Mouse (Mus musculus) neutrophil, adult 65 days (primary cell): ENCODE measurements around the gene Rufy2. TPM values are rescaled to one million over a fixed set of nuclear protein-coding genes. Genes with fewer than 3 reads are reported as not detected.

Experiments
- total RNA-seq: library from RNA; stranded (reverse); gene quantifications from 2 replicates; pipeline ENCODE4 v1.2.4, GENCODE M21; 2023

The Rufy2 gene
- 6.4 and 11.6 TPM in 2 replicates for total RNA-seq

GRCm38 (mm10) chr10:62980039-62980954 is at the start of gene Rufy2:
Rufy2 (plus strand) TSS chr10:62980223.

GRCm38 (mm10) chr10:62946738-62947471 is 33.1 kb upstream of the Rufy2 start, which contains the start of gene Dna2:
Dna2 (plus strand) TSS chr10:62947026.

GRCm38 (mm10) chr10:63023749-63024579 is 43.9 kb downstream of the Rufy2 start, which contains the start of the genes Hnrnph3 and Pbld2:
Hnrnph3 (minus strand) TSS chr10:63024217.
Pbld2 (plus strand) TSS chr10:63024315.

GRCm38 (mm10) chr10:63059862-63060261 is 79.8 kb downstream of the Rufy2 start, which contains the start of gene Pbld1:
Pbld1 (plus strand) TSS chr10:63060162.

Other genes with a start within 250 kb of the Rufy2 start
- 72.3 and 94.3 TPM in 2 replicates for gene Ccar1, start 187.9 kb upstream of the Rufy2 start, total RNA-seq
- 1.7 and 1.9 TPM in 2 replicates for gene Tet1, start 71.2 kb upstream of the Rufy2 start, total RNA-seq
- 26.6 and 42.8 TPM in 2 replicates for gene Slc25a16, start 59.6 kb upstream of the Rufy2 start, total RNA-seq
- gene Dna2, start 33.2 kb upstream of the Rufy2 start, total RNA-seq: 39.1 and 56.1 TPM in 2 replicates
- 39.5 and 59.2 TPM in 2 replicates for gene Hnrnph3, start 44.0 kb downstream of the Rufy2 start, total RNA-seq
- gene Pbld2, start 44.1 kb downstream of the Rufy2 start, total RNA-seq: not detected in 2 replicates
- gene Pbld1, start 79.9 kb downstream of the Rufy2 start, total RNA-seq: 0.16 and 0.19 TPM in 2 replicates
- gene Atoh7, start 119.4 kb downstream of the Rufy2 start, total RNA-seq: not detected in 2 replicates
- gene Mypn, start 223.7 kb downstream of the Rufy2 start, total RNA-seq: 0.09 TPM in 1 of 2 replicates, not detected in the other